Mouse (Mus musculus) adrenal gland, adult 2 months (tissue): ENCODE measurements at regions not wholly inside any gene's neighbourhood (a gene's known extent, or its start where the extent isn't known, plus 50 kb on each side); places are given as distances from the start of the nearest gene placed in this dataset.
A peak's percentile ranks its signal among the peaks of the same experiment; 100 is the strongest.

ENCODE experiments used
- DNase-seq: peaks from one replicate; pipeline ENCODE4 v3.0.0; 2021

- DNase-seq, result no peak
Measured at GRCm38 (mm10) chrX:12467528-12468179, 119.9 kb upstream of the Atp6ap2 start.

GRCm38 (mm10) chrX:12472296-12472695 lies 115.3 kb upstream of the Atp6ap2 start:
- DNase-seq, result no peak

- DNase-seq, result no peak
Measured at GRCm38 (mm10) chrX:12479207-12479606, 108.4 kb upstream of the Atp6ap2 start.

GRCm38 (mm10) chrX:12490957-12491356 lies 96.6 kb upstream of the Atp6ap2 start:
- DNase-seq, result no peak

GRCm38 (mm10) chrX:12493216-12493615 lies 94.4 kb upstream of the Atp6ap2 start:
- peak; percentile 64 for DNase-seq

GRCm38 (mm10) chrX:12493916-12494315 lies 93.7 kb upstream of the Atp6ap2 start:
- peak; percentile 33 for DNase-seq

GRCm38 (mm10) chrX:12494535-12494934 lies 93.1 kb upstream of the Atp6ap2 start:
- peak; percentile 10 for DNase-seq

GRCm38 (mm10) chrX:12500601-12501000 lies 87.0 kb upstream of the Atp6ap2 start:
- peak; percentile 17 for DNase-seq

GRCm38 (mm10) chrX:12502364-12502763 lies 85.2 kb upstream of the Atp6ap2 start:
- DNase-seq, result no peak

GRCm38 (mm10) chrX:12503581-12503980 lies 84.0 kb upstream of the Atp6ap2 start:
- no peak for DNase-seq

- no peak for DNase-seq
Measured at GRCm38 (mm10) chrX:12511119-12511518, 76.5 kb upstream of the Atp6ap2 start.

- DNase-seq, result no peak
Measured at GRCm38 (mm10) chrX:12525044-12525443, 62.6 kb upstream of the Atp6ap2 start.

- no peak for DNase-seq
Measured at GRCm38 (mm10) chrX:12530406-12531311, 56.9 kb upstream of the Atp6ap2 start.
